Mouse (Mus musculus) layer of hippocampus, adult 18-20 months (tissue): ENCODE results near the gene Pif1. TPM values are rescaled to one million over a fixed set of nuclear protein-coding genes. Genes with fewer than 3 reads are reported as not detected.

Experiments used
- DNase-seq, 2 experiments: peaks; one replicate each; pipeline ENCODE4 v3.0.0; 2022; ENCODE audit warnings: low spot score in 2 of 2
- total RNA-seq, 2 experiments: library from RNA; stranded (reverse); gene quantifications; 2 replicates each; pipeline ENCODE4 v1.2.3; 2021

Pif1 gene
- total RNA-seq, 2 experiments from 2014 or later: 0.12 TPM; not detected in 1

DNA sequence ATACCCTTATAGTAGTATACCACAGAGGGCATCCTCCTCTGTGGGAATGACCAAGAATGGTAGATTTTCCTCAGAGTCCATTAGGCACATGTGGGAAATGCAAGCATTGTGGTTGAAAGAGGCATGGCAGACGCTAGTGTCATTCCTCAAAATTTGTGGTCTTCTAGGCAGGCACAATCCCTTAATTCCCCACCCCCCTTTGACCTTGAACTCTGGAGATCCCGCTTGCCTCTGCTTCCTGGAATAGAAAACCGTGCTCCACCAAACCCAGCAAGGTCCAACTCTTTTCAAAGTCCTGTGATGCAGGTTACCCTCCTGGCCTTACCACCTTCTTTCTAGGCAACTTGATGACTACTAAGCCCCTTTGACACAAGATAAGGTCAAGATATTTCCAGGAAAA is 5.8 kb downstream of the Pif1 start:
- no peak for DNase-seq

DNA sequence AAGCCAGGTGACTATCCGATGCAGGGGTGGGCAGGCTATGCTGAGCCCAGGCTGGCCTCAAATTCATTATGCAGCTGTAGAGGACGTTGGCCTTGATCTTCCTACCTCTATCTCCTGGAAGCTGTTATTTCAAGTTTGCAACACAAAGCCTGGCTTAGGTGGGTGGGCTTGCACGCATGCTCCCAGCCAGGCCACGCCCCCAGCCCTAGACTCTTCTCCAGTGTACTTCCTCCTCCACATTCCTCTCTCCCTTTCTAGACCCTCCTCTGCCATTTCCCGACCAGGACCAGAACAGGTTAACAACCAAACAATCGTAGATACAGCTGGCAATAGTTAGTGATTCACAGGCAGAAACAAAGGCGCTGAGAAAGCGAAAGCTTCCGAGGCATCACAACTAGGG is 6.6 kb downstream of the Pif1 start:
- no peak for DNase-seq

DNA sequence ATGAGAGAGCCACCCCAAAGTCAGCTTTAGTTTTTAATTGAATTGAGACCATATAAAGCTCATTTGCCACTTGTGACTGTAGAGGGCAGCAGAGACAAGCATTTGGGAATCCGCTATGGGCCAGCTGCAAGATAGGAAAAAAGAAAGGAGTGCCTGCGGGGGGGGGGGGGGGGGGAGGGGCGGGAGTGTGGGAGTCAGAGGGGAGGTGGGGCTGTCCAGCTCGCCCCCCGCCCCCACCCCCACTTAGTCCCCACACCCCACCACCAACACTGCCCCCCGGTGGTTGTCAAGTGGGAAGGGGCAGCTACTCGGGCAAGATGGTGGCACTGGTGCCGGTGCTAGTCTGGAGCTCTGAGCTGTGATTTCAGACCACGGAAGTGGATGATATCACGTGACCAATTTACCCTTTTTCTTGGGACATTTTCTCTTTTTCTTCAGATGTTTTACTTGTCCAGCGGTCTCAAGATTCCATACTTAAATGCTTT is 11.8 kb downstream of the Pif1 start:
- peak in 1 of 2 experiments; percentile 73 for DNase-seq

DNA sequence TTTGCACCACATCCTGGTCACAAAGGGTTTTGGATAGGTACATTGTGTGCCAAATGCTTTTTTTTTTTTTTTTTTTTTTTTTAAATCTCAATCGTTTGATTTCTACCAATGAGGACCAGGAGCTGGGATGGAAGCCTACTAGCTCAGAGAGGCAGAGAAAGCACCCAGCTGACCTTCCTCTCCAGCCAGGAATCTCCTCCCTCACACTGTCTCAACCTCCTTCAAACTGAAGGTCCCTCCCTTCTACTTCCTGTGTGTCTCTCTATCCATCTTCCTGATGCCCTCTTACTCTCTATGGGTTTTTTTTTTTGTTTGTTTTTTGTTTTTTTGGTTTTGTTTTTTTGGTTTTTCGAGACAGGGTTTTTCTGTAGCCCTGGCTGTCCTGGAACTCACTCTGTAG is 14.0 kb downstream of the Pif1 start:
- no peak for DNase-seq

DNA sequence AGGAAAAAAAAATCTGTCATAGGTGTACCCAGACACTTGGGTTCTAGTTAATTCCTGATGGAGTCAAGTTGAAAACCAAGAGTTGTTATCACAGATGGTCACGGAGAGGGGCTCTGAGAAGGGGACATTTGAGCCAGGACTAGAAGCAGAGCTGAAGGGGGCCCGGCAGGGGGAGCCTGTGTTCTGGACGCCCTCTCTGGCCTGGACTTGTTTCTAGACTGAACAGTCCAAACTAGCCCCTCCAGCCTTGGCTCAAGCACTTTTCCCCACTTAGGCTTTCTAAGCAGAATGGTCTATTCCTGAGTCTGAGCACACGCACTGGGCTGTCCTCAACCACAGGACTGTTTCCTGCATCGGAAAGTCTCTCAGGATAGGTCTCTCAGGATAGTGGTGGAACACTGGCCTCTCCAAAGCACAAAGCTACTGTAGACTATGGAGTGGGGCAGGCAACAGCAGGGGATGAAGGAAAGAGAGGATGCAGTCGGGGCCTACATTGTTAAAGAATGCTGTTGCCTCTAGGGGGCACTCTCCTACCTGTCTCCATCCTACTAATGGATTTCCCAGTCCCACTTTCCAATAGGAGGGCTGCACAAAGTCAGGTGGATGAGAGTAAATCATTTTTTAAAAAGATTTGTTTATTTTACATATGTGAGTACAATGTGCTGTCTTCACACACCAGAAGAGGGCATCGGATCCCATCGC is 16.6 kb downstream of the Pif1 start:
- DNase-seq: no peak

DNA sequence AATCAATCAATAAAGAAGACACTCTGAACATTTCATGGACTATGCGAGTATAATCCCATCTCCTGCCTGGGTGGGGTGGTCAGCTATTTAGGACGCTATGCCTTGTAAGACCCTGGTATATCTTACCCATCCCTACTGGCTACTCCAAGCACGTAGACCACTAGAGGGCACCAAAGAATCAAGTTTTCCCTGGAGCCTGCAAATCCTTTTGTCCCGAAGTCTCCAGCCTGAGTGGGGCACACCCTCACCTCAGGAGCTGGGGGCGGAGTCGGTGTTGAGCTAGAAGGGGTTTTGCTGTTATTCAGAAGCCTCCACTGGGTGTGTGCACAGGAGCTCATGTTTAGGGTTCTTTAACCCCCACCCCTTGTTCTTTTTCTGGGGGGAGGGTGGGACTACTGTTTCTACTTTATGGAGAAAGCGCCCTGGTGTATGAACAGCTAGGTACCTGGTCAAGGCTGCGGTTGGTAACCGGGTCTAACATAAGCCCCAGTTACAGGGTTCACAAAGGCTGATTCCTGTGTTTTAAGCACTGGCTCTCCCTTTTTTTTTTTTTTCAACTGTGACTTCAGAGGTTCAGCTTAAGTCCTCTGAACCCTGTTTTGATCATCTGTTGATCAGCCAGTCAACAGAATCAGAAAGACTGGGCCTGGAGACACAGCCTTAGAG is 18.6 kb downstream of the Pif1 start:
- peak in 1 of 2 experiments; percentile 68 for DNase-seq

DNA sequence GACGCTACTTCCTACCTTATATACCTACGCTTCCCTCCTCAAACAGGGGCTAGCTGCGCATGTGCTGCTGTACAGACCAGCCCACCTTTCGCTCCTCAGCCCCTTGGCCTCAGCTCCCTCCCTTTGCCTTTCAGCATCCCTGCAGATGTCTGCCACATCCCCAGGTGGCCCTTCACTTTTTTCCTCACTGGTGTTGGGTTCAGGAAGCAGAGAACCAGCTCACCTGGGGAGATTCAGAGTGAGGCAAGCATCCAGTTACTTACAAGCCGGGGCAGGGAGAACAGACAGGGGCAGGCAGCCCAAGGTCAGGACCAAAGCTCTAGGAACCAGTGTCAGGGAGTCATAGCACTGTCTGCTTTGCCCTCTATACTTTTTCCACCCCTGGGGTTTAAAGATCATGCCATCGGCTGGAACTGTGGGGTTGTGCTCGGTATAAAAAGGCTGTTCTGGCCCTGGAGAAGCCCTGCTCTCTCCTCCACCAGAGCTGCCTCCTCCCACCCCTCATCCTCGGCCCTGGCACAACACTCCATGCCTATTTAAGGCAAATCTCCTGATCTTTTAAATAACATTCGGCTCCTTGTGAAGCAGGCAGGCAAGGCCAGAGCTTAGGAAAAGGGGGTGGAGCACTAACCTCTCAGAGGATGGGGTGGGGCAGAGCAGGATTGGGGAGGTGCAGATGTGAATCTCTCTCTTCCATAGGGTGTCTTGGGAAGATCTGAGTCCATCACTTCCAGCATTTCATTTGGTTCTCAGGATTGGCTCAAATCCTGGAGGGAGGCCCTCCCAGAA is 19.6 kb downstream of the Pif1 start:
- no peak for DNase-seq

DNA sequence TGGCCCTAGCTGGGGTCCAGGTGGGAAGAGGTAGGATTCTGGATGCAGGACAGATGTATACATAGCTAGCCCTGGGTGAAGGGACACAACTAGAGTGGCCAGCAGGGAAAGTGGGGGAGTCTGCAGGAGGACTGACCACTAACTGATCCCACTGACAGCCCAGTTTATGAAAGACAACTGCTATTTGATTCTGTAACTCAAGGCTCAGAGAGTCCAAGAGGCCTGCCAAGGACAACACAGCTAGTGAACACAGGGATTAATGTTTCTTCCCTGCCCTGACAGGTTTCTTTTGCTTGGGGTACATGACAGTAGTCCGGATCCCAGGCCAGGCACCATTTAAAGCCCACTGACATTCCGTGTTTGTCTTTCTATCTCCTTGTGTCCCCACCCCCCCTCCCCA is 20.2 kb downstream of the Pif1 start:
- DNase-seq: no peak

DNA sequence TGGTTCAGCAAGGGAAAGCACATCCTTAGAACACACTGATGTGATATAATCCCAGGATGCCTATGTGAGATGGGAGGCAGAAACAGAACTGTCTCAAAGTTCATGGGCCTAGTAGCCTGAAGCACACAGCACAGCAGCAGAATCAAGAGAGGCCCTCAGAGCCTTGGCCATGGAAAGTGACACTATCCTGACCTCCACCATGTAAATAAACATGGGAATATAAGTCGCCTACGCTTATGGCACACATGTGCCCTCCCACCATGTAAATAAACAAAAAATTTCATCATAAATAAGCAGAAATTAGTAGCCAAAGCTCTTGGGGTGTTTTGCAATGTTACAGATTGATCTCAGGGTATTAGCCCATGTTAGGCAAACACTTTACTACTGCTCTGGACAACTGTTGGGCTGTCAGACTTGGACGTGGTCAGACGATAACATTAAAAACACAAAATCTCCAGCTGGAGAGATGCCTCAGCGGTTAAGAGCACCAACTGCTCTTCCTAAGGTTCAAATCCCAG is 25.1 kb downstream of the Pif1 start:
- DNase-seq: no peak

DNA sequence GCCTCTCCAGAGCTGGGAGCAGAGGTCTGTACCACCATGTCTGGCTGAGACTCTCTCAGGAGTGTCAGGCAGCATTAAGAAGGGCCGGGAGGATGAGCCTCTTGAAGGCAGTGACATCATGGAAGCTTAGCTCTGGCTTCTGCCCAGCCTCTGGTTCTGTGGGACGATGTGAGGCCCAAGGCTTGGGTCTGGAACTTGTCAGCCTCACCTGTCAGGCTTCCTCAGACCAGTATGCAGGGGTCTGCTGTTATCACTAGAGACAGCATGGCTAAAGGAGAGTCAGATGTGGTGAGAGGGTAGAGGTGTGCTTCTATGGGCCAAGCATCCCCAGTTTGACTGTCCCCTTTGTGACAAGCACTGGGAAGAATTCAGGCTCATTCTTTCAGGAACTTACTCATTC is 26.1 kb downstream of the Pif1 start:
- no peak for DNase-seq

DNA sequence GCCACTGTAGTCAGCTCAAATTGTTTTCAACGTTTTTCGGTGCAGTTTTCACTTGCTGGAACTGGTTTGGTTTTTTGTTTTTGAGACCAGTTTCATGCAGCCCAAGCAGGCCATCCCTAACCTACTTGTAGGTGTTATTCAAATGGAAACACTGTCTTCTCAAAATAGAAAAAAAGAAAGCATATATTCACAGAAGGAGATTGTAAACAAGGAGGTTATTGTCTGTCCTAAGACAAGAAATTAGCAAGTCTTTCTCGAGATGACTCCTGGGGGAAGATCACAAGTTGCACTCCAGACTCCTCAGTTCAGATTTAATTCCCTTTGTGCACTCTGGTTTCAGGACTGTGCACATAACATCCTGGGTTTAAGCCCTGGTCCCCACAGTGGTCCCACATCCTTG is 32.4 kb downstream of the Pif1 start:
- no peak for DNase-seq

DNA sequence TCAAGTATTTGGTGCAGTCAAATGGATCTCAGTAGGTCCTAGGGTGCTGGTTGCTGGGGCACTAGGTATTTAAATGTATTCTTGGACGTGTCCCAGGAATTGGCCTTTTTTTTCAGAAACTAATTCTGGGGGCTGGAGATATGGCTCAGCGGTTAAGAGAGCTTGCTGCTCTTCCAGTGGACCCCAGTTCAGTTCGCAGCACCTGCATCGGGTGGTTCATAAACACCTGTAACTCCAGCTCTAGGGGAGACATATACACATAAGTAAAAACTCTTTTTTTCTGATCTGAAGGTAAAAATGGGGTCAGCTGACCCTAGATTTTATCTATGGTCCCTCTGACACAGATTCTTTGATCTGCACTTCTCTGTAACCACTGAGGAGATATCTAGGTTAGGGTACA is 34.2 kb downstream of the Pif1 start:
- DNase-seq: no peak

DNA sequence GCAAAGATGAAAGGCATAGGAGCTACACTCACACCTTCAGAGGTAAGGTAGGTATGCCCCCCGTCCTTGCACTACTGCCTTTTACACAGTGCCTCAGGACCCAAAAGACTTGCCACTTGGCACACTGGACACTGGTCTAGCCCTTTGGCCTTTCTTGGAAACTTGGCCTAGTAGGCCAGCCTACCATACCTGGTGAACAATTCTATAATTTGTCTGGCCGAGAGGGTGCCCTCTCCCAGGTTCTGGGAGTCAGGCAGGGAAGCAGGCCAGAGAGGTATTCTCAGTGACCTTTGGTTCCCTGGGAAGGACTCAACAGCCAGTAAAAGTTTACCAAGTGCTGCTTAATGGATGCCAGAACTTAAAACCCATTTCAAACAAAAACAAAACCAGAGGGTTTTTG is 34.7 kb downstream of the Pif1 start:
- DNase-seq: no peak

DNA sequence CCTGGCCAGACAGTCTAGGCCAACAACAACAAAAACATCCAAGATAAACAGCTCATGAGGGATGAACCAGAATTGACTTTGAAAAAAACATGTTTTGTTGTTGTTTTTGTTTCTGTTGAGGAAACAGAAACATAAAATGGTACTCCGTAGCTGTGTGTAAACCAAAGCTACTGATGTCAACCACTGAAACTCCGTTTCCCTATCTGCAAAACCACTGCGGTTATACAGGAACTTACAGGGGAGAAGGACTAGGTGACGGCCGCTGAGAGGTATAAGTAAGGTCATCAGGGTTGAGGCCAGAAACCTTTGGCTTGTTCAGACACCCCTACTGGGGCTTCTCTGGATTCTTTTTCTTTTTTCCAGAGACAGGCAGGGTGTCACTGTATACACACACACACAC is 35.9 kb downstream of the Pif1 start:
- DNase-seq: no peak

DNA sequence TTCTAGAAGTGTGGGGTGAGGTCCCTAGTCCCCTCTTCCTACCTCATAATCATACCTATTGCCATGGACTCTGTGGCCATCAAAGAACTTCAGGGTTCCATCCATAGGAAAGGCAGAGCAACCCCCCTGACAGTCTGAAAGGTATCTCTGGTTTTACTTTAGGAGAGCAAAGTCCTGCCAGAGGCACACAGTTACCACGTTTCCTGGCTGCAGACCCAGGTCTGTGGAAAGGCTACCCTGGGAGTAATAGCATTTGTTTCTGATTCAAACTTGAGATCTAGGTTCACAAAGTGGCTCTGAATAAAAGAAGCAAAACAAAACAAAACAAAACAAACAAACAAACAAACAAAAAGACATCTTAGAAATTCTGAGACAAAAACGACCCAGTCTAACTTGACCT is 37.3 kb downstream of the Pif1 start:
- DNase-seq: no peak

DNA sequence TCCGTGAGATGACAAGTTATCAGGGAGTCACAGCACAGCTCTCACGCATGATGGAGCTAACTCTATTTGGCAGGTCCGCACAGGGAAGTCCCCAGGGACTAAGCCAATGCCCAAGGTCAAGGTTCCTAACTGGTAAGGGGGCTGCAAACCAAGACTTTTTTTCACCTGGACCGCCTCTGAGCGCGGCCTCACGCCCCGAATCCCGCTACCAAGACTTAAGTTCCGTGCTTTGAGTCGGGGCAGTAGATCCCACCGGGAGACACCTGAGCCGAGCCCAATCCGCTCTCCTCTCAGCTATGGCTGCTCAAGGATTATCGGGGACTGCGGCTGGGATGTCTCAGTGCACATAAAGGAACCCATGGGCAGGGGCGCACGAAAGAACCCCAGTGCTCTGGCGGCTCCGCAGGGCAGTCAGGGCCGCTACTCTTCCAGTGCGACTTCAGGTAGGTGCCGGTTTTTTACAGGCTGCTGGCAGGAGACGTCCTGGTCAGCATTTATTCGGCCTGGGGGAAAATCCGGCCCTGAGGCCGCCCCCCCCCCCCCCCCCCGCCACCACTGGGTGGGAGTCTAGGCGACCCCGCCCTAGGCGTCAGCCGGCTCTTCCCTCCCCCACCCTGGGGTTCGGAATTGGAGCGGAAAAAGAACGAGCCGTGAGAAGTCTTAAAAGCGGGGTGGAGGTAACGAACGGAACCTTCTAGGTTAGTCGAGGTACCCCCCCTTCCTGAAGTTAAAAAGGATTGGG is 42.2 kb downstream of the Pif1 start, which contains the start of gene Rbpms2:
Gene Rbpms2 (plus strand): TSS at position 624 of the 742 bp plus-strand sequence.
- DNase-seq: no peak

DNA sequence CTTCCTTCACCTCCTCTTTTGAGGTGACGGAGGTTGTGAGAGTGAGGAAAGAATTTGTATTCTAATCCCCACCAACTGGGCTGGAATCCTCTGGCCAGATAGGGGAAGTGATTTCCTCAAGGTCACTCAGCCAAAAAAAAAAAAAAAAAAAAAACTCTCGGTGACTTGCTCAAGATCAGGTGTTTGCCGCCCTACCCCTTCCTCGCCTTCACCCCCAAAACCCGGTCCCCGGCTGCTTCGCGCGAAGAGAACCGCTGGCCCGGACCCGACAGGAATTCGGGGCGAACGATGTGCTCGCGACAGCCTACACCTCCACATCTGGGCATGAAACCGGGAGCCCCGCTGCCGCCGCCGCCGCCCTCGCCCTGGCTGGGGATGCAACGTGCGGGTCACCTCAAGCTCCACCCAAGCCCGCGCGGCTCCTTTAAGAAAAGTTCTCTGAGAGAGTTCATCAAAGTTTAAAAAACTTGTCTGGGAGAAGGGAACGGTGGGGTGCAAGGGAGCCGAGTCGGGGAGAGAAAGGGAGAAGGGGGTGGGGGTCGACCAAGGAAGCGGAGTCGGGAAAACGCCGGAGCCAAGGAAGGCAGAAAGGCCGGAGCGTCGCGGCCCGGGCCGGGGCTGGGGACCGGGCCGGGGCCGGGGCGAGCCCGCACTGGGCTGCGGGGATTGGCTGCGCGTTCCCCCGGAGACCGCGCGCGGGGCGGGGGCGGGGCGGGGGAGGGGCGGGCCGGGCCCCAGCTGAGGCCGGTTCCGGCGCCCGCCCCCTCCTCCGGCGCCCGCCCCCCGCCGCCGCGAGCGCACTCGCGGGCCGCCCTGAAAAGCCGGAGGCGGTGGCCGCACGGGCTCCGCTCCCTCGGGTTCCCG is 43.0 kb downstream of the Pif1 start:
- no peak for DNase-seq

DNA sequence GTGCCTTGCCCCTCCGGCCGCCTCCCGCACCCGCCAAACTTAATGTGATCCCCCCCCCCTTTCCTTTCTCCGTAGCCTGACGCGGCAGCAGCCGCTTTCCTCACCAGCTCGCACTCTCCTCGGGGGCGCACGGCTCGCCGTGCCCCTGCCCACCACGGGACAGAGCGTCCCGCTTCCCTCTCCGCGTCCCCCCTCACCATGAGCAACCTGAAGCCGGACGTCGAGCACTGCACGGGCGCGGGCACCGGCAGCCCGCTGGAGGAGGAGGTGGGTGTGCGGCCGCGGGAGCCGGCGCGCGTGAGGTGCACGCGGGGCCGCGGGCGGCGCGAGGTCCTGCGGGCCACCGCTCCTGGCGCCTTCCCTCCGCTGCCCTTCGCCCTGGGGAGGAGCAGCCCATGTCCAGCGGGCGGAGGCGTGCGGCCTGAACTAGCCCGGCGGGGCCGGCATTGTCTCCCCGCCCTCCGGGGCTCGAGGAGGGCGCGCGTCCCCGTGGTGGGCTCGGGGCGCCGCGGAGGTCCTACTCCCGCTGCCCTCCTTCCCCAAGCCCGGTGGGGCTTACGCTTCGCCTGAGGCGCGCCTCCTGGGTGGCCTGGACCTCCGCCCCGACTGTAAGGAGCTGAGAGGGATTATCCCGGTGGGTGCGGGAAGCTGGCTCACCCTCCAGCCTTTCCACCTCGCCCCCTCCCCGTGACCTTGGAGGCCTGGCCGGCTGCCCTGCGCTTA is 43.8 kb downstream of the Pif1 start:
- DNase-seq: no peak

DNA sequence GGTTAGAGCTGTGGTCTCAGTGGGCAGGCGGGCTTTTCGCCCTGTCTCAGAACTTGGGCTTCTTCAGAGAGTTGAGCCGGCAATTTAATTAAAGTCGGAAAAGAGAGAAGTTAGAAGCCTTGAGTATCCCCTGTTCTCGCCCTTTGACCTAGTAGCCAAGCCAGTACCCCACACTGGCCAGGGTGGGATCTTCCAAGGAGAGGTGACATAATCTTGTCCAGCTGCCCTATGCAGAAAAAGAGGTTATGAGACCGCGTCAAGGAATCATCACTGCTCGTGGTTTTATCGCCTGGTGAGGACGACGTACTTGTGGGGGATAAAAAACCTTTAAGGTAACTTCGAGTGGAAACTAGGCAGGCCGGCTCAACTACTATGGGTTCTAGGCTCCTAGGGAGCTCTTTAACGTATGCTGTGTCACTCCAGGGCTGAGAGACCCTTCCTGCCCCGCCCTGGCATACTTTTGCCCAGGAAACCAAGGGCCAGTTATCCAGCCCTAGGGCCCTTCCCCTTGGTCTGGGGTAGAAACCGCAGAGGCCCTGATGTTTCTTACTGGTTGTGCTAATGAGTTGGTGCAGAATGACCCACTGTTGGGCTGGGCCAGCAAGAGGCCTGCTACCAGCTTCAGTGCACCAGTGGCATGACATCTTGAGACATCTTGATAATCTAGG is 44.5 kb downstream of the Pif1 start:
- DNase-seq: no peak
